Comparison of ENCODE assay signal across 9 mouse cellular contexts in the genomic region with DNA sequence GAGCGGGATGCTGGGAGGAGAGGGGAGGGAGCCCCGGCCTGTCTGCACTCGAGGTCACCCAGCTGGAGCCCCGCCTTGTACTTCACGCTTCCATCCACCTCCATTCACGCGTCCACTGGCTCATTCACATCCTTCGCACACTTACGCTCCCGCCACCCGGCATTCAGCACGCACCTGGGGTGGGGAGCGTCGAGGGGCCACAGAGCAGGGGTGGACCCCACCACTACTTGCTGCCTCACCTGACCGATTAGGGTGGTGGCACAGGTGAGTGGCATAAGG. TPM values are rescaled to one million over a fixed set of nuclear protein-coding genes. Genes with fewer than 3 reads are reported as not detected.
A peak's percentile ranks its signal among the peaks of the same experiment; 100 is the strongest.
DNase-seq lines count a peak whose midpoint lies in the region; ATAC-seq and TF ChIP-seq lines count a peak whose summit lies in the region.
"Had no signal": no experiment of that assay in that cellular context is flagged by ENCODE, and none has a peak within 500 bp of the region (broad histone marks: within the 10 kb centered on the region; RNA-seq: fewer than 3 reads in every experiment).

A gene (minus strand): TSS at position 146 of the 279 bp plus-strand sequence.

- TF ChIP-seq CTCF in heart, postnatal 0 days (IDR thresholded peaks at IDR 0.05; ENCODE audit: low read depth) = no peak

- TF ChIP-seq EP300 in heart, postnatal 0 days (IDR thresholded peaks at IDR 0.05; ENCODE audit: low read depth) = no peak

- no peak for DNase-seq in kidney, postnatal 10 days
- peak; percentile 26 for DNase-seq in WW6 (ENCODE audit: low read depth, low spot score)
- no peak for DNase-seq in heart, postnatal 0 days (ENCODE audit: low spot score)
- DNase-seq in midbrain, embryonic 11.5 days (ENCODE audit: low spot score, missing footprints) = peak; percentile 92
- no peak for DNase-seq in spleen, postnatal 4 days (ENCODE audit: low spot score in 2 of 2)
- no peak for DNase-seq in c-Kit-positive CD71-positive TER-119-positive erythroid progenitor cells, embryonic 14.5 days (ENCODE audit: low spot score)
- DNase-seq in spleen, postnatal 36 days (ENCODE audit: low spot score in 2 of 2) = no peak

- H3K4me3 ChIP-seq in kidney, embryonic 14.5 days (ENCODE audit: low read length) = peak within 1 kb of the TSS; percentile 40
- H3K4me3 ChIP-seq in heart, postnatal 0 days (ENCODE audit: low read depth, low read length) = peak within 1 kb of the TSS; percentile 36
- H3K4me3 ChIP-seq in midbrain, embryonic 11.5 days (ENCODE audit: low read depth, low read length) = peak within 1 kb of the TSS; percentile 39

- H3K36me3 ChIP-seq in kidney, embryonic 14.5 days (ENCODE audit: control insufficient read depth, insufficient read depth, low read length) = no peaks in the 10 kb centered on the region
- H3K36me3 ChIP-seq in heart, postnatal 0 days (replicated peaks; ENCODE audit: control insufficient read depth, insufficient read depth, low read length) = no peaks in the 10 kb centered on the region
- no peaks in the 10 kb centered on the region for H3K36me3 ChIP-seq in midbrain, embryonic 11.5 days (ENCODE audit: control insufficient read depth, insufficient read depth, low read length)

- no peak within 1 kb of the TSS for H3K27ac ChIP-seq in kidney, embryonic 14.5 days (ENCODE audit: low read depth, low read length)
- no peak within 1 kb of the TSS for H3K27ac ChIP-seq in heart, postnatal 0 days (ENCODE audit: low read depth)
- no peak within 1 kb of the TSS for H3K27ac ChIP-seq in midbrain, embryonic 11.5 days (ENCODE audit: low read depth, low read length)
- H3K27ac ChIP-seq: macrophage had no signal

- ATAC-seq in kidney, embryonic 14.5 days (ENCODE audit: low FRiP score, low TSS enrichment) = peak; percentile 22; the same call in 1 of the 2 replicates
- no peak for ATAC-seq in heart, postnatal 0 days (ENCODE audit: insufficient read depth, low read depth)
- 0 out of 2 replicates have a peak, but pooled peaks have one; percentile 4 for ATAC-seq in midbrain, embryonic 11.5 days (ENCODE audit: low FRiP score)

- no peaks in the 10 kb centered on the region for H3K9me3 ChIP-seq in kidney, embryonic 14.5 days (ENCODE audit: control insufficient read depth, low read length)
- H3K9me3 ChIP-seq in heart, postnatal 0 days (replicated peaks; ENCODE audit: control insufficient read depth, low read length) = no peaks in the 10 kb centered on the region
- H3K9me3 ChIP-seq in midbrain, embryonic 11.5 days (ENCODE audit: control insufficient read depth, low read length) = no peaks in the 10 kb centered on the region

- 0% methylated on average over 14 of the region's 15 CpGs for WGBS in kidney, embryonic 14.5 days
- WGBS in heart, postnatal 0 days = 4% methylated on average over 15 of the region's 15 CpGs
- under 1% methylated on average over 14 of the region's 15 CpGs for WGBS in midbrain, embryonic 11.5 days

- H3K27me3 ChIP-seq in kidney, embryonic 14.5 days (ENCODE audit: control insufficient read depth, insufficient read depth, low read length) = peaks cover 40% of the 10 kb centered on the region
- H3K27me3 ChIP-seq in heart, postnatal 0 days (ENCODE audit: control insufficient read depth, insufficient read depth, low read length) = peaks cover 45% of the 10 kb centered on the region
- H3K27me3 ChIP-seq in midbrain, embryonic 11.5 days (ENCODE audit: control insufficient read depth, insufficient read depth, low read length) = peaks cover 26% of the 10 kb centered on the region

- peak within 1 kb of the TSS; percentile 58 for H3K4me2 ChIP-seq in kidney, embryonic 14.5 days (replicated peaks; ENCODE audit: low read depth, low read length)
- peak within 1 kb of the TSS; percentile 48 for H3K4me2 ChIP-seq in heart, postnatal 0 days (ENCODE audit: low read depth, low read length)
- peak within 1 kb of the TSS; percentile 71 for H3K4me2 ChIP-seq in midbrain, embryonic 11.5 days

- H3K9ac ChIP-seq in kidney, embryonic 14.5 days (ENCODE audit: low read depth, low read length) = peak within 1 kb of the TSS; percentile 29; the same call in 1 of the 2 replicates
- no peak within 1 kb of the TSS for H3K9ac ChIP-seq in heart, postnatal 0 days (replicated peaks; ENCODE audit: low read depth, low read length)
- peak within 1 kb of the TSS; percentile 40 for H3K9ac ChIP-seq in midbrain, embryonic 11.5 days (ENCODE audit: low read length)

- peaks cover 6% of the 10 kb centered on the region; the same call in 1 of the 2 replicates for H3K4me1 ChIP-seq in kidney, embryonic 14.5 days (ENCODE audit: control insufficient read depth, insufficient read depth, low read length)
- peaks cover 6% of the 10 kb centered on the region for H3K4me1 ChIP-seq in heart, postnatal 0 days (ENCODE audit: control insufficient read depth, insufficient read depth)
- H3K4me1 ChIP-seq in midbrain, embryonic 11.5 days (ENCODE audit: control insufficient read depth, insufficient read depth, low read length) = peaks cover 11% of the 10 kb centered on the region

RNA-seq across cellular contexts. Expression of the gene that starts here (rescaled TPM):
- not detected in 2 replicates for polyA plus RNA-seq in kidney, embryonic 14.5 days (2014; fragmentation: Nextera tagmentation; extraction: Ambion mirVana)
- total RNA-seq in heart, postnatal 0 days (2014; rRNA removed; ENCODE audit: low replicate concordance) = not detected in 2 replicates
- polyA plus RNA-seq in heart, postnatal 0 days (2015; fragmentation: Nextera tagmentation; extraction: Ambion mirVana) = not detected in 2 replicates
- polyA plus RNA-seq in midbrain, embryonic 11.5 days (2014; fragmentation: Nextera tagmentation; extraction: Ambion mirVana) = 0.14 and 0.18 TPM in 2 replicates
- polyA plus RNA-seq: macrophage had no signal

Comparison
In these comparisons a context has a peak if more than half of its experiments do, and no peak if none do; other contexts are left out.
1. Peak in ATAC-seq, H3K4me3 ChIP-seq, H3K9ac ChIP-seq and H3K4me2 ChIP-seq in kidney, embryonic 14.5 days; RNA of the gene not detected or under 1 TPM.
2. Peak in DNase-seq, ATAC-seq, H3K4me3 ChIP-seq, H3K9ac ChIP-seq and H3K4me2 ChIP-seq in midbrain, embryonic 11.5 days; RNA of the gene not detected or under 1 TPM.